Mouse (Mus musculus): ENCODE measurements around the gene 9030612E09Rik.

DNA sequence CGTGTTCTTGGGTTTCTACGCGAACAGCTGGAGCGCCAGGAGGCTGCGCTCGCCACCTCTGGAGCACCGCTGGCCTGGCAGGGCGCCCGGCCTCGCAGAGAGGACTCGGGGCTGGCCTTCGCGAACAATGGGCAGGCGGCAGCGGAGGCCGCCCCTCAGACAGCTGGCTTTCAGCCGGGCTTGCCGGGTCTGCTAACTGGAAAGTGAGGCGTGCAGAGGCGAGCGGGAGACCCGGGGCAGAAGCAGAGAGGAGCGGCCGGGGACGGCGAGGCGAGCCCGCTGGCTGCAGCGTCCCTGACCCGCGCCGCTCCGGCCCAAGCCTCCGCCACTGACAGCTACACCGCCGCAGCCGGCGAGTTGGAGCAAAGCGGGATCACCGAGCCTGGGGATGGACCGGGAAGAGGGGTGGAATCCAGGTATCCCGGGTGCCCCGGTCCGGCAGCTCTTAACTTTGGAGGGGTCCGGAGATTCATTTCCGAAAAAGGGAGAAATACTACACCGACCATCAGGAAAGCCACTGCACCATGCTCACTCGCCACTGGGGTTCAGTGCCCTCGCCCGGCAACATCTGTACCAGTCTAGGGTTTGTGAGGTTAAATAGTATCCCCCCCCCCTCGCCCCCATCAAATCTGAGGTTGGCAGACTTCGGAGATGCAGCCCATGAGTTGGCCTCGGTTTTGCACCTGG, 1.2 kb upstream of the 9030612E09Rik start:
- TF ChIP-seq TAL1 (IDR thresholded peaks at IDR 0.05; ENCODE audit: low read length) (no peak), GATA1 (IDR thresholded peaks at IDR 0.05; ENCODE audit: low read length) (no peak)

Measured in erythroblast, embryonic 14.5 days (primary cell).